Mouse (Mus musculus) limb, embryonic 15.5 days (tissue): ENCODE results near the gene Gpkow. TPM values are rescaled to one million over a fixed set of nuclear protein-coding genes. Genes with fewer than 3 reads are reported as not detected.
"Not testable (repeated sequence)": the region's sequence is repeated elsewhere in the genome, so short reads cannot be mapped to it uniquely, and the experiment has no call there.

Experiments
- ATAC-seq: fragments of 200-750 bp; cut with Nextera tagmentation; 2 replicates; pipeline ENCODE4 v1.8.0; 2017; ENCODE audit warnings: low read depth, moderate TSS enrichment; ENCODE audit not compliant: insufficient number of reproducible peaks, low FRiP score, low TSS enrichment
- H3K27ac ChIP-seq: fragments of 300-500 bp; sonication (generic); 2 replicates; pipeline ENCODE4 v1.5.1; 2015; ENCODE audit warnings: moderate library complexity, mild to moderate bottlenecking, inconsistent platforms
- H3K27me3 ChIP-seq: fragments of 300-500 bp; sonication (generic); 2 replicates; pipeline ENCODE4 v1.6.1; 2015; ENCODE audit warnings: inconsistent platforms
- H3K36me3 ChIP-seq: fragments of 300-500 bp; sonication (generic); 2 replicates; pipeline ENCODE4 v1.6.1; 2015; ENCODE audit warnings: inconsistent platforms
- H3K4me1 ChIP-seq: fragments of 300-500 bp; sonication (generic); 2 replicates; pipeline ENCODE4 v1.6.1; 2015; ENCODE audit warnings: inconsistent platforms
- H3K4me2 ChIP-seq: fragments of 300-500 bp; sonication (generic); 2 replicates; pipeline ENCODE4 v1.6.1; 2015; ENCODE audit warnings: mild to moderate bottlenecking, inconsistent platforms
- H3K4me3 ChIP-seq: fragments of 300-500 bp; sonication (generic); 2 replicates; pipeline ENCODE4 v1.5.1; 2015; ENCODE audit warnings: mild to moderate bottlenecking, inconsistent platforms
- H3K9ac ChIP-seq: fragments of 300-500 bp; sonication (generic); 2 replicates; pipeline ENCODE4 v1.6.1; 2015; ENCODE audit warnings: inconsistent platforms
- H3K9me3 ChIP-seq: fragments of 300-500 bp; sonication (generic); 2 replicates; pipeline ENCODE4 v1.6.1; 2016; ENCODE audit warnings: inconsistent platforms
- WGBS: fragments of 180-500 bp; shearing (Covaris S2); methylation state at CpG from one replicate; pipeline ENCODE4 v1.1.7; 2015; 5-methylcytosine and 5-hydroxymethylcytosine counted together
- polyA plus RNA-seq: library from polyadenylated mRNA; unstranded; fragments of >200 nt; fragmentation: Nextera tagmentation; extraction: Ambion mirVana; gene quantifications from 2 replicates; pipeline ENCODE4 v1.2.1, GENCODE M21; 2015

Gpkow gene
- polyA plus RNA-seq, 1 experiment from 2014 or later, result 36.6 TPM

DNA sequence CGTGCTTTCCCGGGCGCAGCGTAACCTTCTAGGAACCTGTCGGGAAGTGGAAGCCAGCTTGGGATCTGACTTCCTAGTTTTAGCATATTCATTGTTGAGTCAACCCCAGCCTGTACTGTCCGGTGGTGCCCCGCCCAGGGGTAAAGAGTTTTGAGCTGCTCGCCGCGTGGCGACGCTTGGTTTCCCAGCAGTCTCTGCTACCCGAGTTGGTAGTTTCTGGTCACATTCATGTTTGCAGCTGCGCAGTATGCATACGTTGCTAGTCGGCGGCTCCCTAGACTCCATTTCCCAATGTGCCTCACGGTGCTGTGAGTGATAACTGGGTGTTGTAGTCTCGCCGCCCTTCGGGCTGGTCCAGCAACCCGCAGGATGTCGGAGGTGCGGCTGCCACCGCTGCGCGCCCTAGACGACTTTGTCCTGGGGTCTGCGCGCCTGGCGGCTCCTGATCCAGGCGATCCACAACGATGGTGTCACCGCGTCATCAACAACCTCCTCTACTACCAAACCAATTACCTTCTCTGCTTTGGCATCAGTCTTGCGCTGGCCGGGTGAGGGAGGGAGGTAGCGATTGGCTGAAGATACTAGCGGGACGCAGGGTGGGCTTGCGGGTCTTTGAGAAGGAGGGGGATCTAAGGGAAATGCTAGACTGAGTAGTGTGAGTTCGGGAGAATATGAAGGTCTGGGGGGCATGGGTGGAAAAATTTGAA lies 31.4 kb downstream of the Gpkow start, which contains the start of gene Praf2:
Praf2 (plus strand) TSS at position 225 of the 707 bp plus-strand sequence.
- peak within 1 kb of the TSS; percentile 42; the same call in 1 of the 2 replicates for H3K9ac ChIP-seq
- no peaks in the 10 kb centered on the region for H3K9me3 ChIP-seq
- H3K36me3 ChIP-seq, result peaks cover 19% of the 10 kb centered on the region; the same call in 1 of the 2 replicates
- H3K27me3 ChIP-seq, result no peaks in the 10 kb centered on the region
- WGBS, result 25% methylated on average over 42 of the region's 42 CpGs
- H3K4me3 ChIP-seq, result peak within 1 kb of the TSS; percentile 53
- ATAC-seq, result peak; percentile 92
- peak within 1 kb of the TSS; percentile 47 for H3K4me2 ChIP-seq
- H3K27ac ChIP-seq, result peak within 1 kb of the TSS; percentile 79
- H3K4me1 ChIP-seq, result peaks cover 4% of the 10 kb centered on the region; the same call in 1 of the 2 replicates

DNA sequence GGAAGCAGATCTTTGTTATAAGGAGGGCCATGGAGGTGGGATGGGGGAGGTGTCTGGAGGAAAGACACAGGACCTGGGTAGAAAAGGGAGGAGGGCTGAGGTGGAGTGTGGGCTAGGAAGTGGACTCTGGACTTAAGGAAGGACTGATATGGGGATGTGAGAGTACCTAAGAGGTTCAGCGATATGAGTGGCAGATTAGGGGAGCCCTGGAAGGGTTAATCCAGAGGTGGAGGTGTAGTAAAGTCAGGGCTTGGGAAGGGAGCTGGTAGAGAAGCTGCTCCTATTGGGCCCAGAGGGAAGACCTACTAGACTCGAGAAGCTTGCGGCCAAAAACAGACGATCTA lies 32.0 kb downstream of the Gpkow start:
- 0 out of 2 replicates have a peak, but pooled peaks have one; percentile 6 for ATAC-seq
- Histone ChIP-seq H3K9ac (0 out of 2 replicates have a peak overlapping the region, but pooled peaks have one; percentile 42), H3K4me1 (peaks cover 4% of the 10 kb centered on the region; the same call in 1 of the 2 replicates), H3K4me2 (peak overlapping the region; percentile 47), H3K27ac (no peak overlapping the region), H3K4me3 (peak overlapping the region; percentile 53), H3K36me3 (peaks cover 19% of the 10 kb centered on the region; the same call in 1 of the 2 replicates), H3K9me3 (no peaks in the 10 kb centered on the region), H3K27me3 (no peaks in the 10 kb centered on the region)
- WGBS, result 31% methylated on average over 4 of the region's 4 CpGs

DNA sequence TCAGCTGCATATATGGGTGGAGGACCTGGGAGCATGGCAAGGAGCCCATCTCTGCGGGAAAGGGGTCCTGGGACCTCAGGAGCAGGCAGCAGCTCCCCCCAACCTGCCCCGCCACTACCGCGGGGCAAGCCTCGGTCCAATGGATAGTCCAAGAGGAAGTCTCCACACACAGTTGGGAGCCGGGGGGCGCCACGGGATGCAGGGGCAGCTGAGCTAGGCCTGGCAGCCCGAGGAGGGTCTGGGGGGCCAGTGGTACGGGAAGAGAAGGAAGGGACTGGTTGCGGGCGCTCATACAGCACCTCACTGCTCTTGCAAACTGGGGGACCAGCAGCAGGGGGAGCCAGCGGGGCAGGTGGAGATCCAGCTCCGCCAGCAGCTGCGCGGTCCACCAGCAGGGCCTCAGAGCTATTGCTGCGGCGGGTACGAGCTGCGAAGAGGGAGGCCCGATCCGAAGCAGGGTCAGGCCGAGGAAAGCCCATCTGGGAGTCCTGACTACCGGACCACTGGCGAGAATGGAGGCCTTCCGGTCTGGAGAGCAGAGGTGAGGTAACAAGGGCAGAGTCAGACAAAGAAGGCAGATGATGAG lies 36.7 kb downstream of the Gpkow start:
- Histone ChIP-seq H3K27ac (no peak overlapping the region), H3K27me3 (no peaks in the 10 kb centered on the region), H3K4me1 (peaks cover 4% of the 10 kb centered on the region; the same call in 1 of the 2 replicates), H3K36me3 (peaks cover 12% of the 10 kb centered on the region; the same call in 1 of the 2 replicates), H3K9me3 (no peaks in the 10 kb centered on the region), H3K9ac (no peak overlapping the region), H3K4me2 (no peak overlapping the region), H3K4me3 (no peak overlapping the region)
- no peak for ATAC-seq
- WGBS, result 35% methylated on average over 26 of the region's 26 CpGs

DNA sequence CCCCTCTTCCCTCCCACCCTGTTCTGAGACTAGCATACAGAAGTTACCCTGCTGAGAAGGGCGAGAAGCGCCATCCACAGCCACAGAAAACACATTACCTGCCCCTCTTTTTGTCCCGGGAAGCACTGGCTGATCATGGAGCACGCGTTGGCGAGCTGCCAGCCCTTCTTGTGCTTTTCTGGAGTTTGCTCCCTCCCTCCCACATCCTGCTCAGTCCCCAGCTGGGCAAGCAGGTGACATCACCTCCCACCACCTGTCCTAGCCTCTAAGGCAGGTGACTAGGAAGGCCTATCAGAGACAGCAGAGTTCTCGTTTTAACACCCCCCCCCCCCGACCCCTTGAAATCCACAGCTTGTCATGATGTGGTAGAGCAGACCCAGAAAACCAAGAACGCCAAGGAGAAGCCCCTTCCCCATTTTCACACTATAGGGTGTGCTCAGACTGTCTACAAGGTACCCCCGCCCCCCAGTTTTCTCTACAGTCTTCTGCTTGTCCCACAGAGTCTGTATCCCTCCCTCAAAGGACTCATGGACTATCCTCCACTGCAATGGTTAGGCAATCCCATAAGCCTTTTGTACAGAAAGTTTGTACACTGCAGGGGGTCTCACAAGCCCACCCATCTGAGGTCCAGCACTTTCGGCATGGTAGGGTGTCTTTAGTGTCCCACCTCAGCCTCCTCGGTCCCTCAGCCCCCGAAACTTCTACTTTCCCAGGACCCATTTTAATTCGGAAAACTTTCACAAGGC lies 42.6 kb downstream of the Gpkow start:
- Histone ChIP-seq H3K4me1 (no peaks in the 10 kb centered on the region), H3K4me3 (no peak overlapping the region), H3K9ac (no peak overlapping the region), H3K27me3 (no peaks in the 10 kb centered on the region), H3K4me2 (no peak overlapping the region), H3K9me3 (no peaks in the 10 kb centered on the region), H3K27ac (no peak overlapping the region), H3K36me3 (peaks cover 11% of the 10 kb centered on the region; the same call in 1 of the 2 replicates)
- 60% methylated on average over 14 of the region's 14 CpGs for WGBS
- ATAC-seq, result no peak

DNA sequence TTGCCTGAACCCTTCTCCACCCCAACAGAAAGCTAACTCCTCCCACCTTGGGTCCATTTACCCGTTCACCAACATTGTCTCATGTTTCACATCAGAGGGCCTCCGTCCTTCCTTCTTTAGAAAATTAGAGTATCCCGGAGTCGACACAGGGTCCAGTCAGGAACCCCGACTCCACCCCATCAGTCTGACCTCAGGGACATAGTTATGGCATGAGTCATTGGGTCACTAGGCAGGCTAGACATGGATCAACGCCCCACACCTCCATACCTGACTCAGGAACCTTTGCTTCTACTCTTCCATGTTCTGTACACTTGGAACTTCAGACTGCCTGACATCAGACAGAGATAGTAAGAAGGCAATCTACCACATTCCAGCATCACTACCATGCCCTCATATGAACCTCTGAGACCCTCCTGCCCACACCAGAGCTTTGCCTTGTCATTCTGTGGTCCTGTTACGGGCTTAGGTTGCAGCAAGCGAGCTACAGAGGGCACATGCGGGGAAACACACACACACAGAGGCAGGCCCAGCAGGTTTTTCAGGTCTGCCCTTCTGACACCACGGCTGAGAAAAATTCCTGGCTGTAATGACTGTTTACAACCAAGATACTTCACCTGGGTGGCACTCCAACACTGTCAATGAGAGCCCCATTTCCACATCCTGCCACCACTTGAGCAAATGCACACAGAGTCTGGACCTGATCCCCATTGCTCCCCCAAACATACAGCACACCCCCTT lies 43.3 kb downstream of the Gpkow start:
- Histone ChIP-seq H3K4me2 (no peak overlapping the region), H3K4me1 (no peaks in the 10 kb centered on the region), H3K4me3 (no peak overlapping the region), H3K9me3 (no peaks in the 10 kb centered on the region), H3K36me3 (peaks cover 9% of the 10 kb centered on the region; the same call in 1 of the 2 replicates), H3K27ac (no peak overlapping the region), H3K27me3 (no peaks in the 10 kb centered on the region), H3K9ac (no peak overlapping the region)
- ATAC-seq, result no peak
- WGBS, result 51% methylated on average over 10 of the region's 10 CpGs

DNA sequence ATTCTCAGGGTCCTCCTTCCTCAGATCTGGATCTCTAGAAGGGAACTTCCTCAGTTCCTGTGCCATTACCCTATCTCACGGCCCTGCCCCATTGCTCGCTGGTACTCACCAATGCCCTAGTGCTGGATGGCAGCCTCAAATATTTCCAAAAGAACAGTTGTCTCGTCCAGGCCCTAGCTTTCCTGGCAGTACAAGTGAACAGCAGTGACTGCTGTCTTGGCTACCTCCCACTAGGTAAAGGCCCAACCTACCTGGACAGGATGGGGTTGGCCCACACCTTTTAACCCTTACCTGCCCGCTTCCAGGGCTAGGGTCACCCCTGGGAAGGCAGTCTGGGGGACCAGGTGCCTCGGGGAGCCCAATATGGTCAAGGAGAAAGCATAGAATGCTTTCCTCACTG lies 44.2 kb downstream of the Gpkow start:
- 62% methylated on average over 5 of the region's 5 CpGs for WGBS
- H3K27ac ChIP-seq, result no peak overlapping the region
- ATAC-seq, result no peak
- no peak overlapping the region for H3K4me3 ChIP-seq
- H3K27me3 ChIP-seq, result no peaks in the 10 kb centered on the region
- H3K4me2 ChIP-seq, result no peak overlapping the region
- peaks cover 8% of the 10 kb centered on the region; the same call in 1 of the 2 replicates for H3K36me3 ChIP-seq
- no peaks in the 10 kb centered on the region for H3K4me1 ChIP-seq
- no peak overlapping the region for H3K9ac ChIP-seq
- no peaks in the 10 kb centered on the region for H3K9me3 ChIP-seq

DNA sequence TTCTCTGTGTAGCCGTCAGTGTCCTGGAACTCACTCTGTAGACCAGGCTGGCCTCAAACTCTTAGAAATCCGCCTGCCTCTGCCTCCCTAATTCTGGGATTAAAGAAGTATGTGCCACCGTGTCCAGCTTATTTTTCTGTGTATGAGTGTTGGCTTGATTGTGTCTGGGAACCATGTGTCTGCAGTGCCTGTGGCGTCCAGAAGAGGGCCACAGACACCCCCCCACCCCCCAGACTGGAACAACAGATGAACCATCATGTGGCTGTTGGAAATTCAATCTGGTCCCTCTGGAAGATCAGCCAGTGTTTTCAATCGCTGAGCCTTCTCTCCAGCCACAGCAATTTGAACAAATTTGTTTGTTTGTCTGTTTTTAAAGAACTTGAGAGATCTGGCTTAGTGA lies 46.5 kb downstream of the Gpkow start:
- no peak overlapping the region for H3K9ac ChIP-seq
- H3K4me3 ChIP-seq, result no peak overlapping the region
- no peak for ATAC-seq
- H3K36me3 ChIP-seq, result no peaks in the 10 kb centered on the region
- H3K9me3 ChIP-seq, result no peaks in the 10 kb centered on the region
- H3K27ac ChIP-seq, result no peak overlapping the region
- no peak overlapping the region for H3K4me2 ChIP-seq
- 57% methylated on average over 5 of the region's 5 CpGs for WGBS
- H3K4me1 ChIP-seq, result no peaks in the 10 kb centered on the region
- no peaks in the 10 kb centered on the region for H3K27me3 ChIP-seq

DNA sequence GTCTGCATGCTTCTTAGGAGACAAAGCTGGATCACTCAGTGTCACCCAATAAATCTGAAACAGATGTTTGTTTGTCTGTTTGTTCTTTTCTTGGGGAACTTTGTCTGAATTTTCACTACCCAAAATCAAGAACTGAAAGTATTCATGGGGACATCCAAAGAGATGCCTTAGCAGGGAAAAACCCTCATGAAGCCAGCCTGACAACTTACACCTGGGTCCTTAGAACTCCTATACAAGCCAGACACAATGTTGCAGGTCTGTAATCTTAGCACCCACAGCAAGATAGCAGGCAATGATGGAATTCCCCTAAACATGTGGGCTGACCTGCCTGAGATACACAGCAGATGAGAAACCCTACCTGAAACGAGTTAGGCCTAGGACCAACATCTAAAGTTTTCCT lies 48.0 kb downstream of the Gpkow start:
- 0 out of 2 replicates have a peak, but pooled peaks cover 3% of the 10 kb centered on the region for H3K4me1 ChIP-seq
- no peak overlapping the region for H3K4me3 ChIP-seq
- 28% methylated on average over 1 of the region's 1 CpGs for WGBS
- H3K9ac ChIP-seq, result no peak overlapping the region
- H3K4me2 ChIP-seq, result no peak overlapping the region
- no peak for ATAC-seq
- H3K27me3 ChIP-seq, result no peaks in the 10 kb centered on the region
- H3K9me3 ChIP-seq, result no peaks in the 10 kb centered on the region
- H3K27ac ChIP-seq, result no peak overlapping the region
- H3K36me3 ChIP-seq, result no peaks in the 10 kb centered on the region

DNA sequence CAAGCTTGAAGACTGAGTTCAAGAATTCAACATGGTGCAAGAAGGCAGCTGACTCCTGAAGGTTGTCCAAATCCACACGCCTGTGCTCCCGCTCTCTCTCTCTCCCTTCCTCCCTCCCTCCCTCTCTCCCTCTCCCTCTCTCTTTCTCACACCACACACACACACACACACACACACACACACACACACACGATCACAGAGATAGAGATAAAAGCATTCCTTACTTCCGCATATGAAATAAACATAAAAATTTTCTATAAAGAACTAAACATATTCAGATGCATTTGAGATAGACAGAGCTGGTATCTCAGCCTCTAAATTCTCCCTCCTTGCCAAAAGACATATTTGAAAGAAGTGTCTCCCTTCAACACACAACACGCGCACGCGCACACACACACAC lies 48.5 kb downstream of the Gpkow start:
- Histone ChIP-seq H3K4me2 (no peak overlapping the region), H3K36me3 (no peaks in the 10 kb centered on the region), H3K27ac (no peak overlapping the region), H3K27me3 (no peaks in the 10 kb centered on the region), H3K4me1 (0 out of 2 replicates have a peak, but pooled peaks cover 5% of the 10 kb centered on the region), H3K9ac (no peak overlapping the region), H3K9me3 (no peaks in the 10 kb centered on the region), H3K4me3 (no peak overlapping the region)
- ATAC-seq, result no peak
- 82% methylated on average over 8 of the region's 8 CpGs for WGBS

DNA sequence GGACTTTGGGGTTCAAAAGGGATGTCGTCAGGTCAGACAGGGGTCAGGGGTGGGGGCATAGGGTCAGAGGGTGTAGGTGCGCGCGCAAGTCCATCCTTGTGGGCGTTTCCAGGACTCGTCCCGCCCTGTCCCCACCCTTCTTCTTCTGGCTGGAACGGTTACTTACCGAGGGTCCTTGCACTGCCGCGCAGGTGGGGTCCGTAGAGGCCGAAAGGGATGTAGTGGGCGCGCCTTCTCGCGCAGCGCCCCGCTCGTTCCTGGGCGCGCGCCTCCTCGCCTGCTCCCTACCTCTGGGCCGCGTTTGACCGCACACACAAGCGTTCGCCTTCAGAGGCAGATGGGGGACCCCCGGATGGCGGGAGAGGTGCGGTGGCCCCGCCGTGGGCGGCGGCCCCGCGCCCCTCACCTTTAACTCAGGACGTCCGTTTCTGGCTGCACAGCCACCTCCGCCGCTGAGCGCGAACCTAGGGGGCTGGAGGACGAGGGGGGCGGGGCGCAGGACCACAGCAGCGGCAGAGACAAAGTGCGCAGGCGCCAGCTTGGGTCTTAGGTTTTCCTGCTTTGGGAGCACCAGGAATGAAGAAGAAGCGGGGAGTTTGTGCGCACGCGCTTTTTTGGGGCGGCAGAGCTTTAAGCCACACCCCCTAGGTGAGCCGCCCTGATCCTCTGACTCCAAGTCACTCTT lies 53.6 kb downstream of the Gpkow start, which contains the start of gene Ccdc120:
Ccdc120 (minus strand) TSS at position 474 of the 685 bp plus-strand sequence.
- WGBS, result 12% methylated on average over 55 of the region's 56 CpGs
- ATAC-seq, result 0 out of 2 replicates have a peak, but pooled peaks have one; percentile 55
- Histone ChIP-seq H3K9me3 (no peaks in the 10 kb centered on the region), H3K4me3 (peak within 1 kb of the TSS; percentile 62), H3K4me2 (peak within 1 kb of the TSS; percentile 48), H3K27me3 (no peaks in the 10 kb centered on the region), H3K27ac (no peak within 1 kb of the TSS), H3K9ac (peak within 1 kb of the TSS; percentile 56), H3K4me1 (0 out of 2 replicates have a peak, but pooled peaks cover 5% of the 10 kb centered on the region), H3K36me3 (no peaks in the 10 kb centered on the region)

DNA sequence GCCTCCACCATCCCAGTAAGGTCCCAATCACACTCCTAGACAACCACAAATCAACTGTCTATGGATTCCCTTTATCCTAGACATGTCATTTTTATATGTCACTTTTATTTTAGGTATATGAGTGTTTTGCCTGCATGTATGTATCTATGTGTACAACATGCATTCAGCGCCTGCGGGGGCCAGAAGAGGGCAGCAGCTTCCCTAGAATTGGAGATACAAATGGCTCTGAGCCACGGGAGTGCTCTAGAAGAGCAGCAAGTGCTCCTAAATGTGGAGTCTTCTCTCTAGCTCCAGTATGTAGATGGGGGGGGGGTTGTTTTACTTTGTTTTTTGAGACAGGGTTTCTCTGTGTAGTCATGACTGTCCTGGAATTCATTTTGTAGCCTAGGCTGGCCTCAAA lies 56.7 kb downstream of the Gpkow start:
- not testable (repeated sequence) for H3K4me2 ChIP-seq, H3K4me3 ChIP-seq, H3K9me3 ChIP-seq, H3K9ac ChIP-seq, H3K36me3 ChIP-seq, ATAC-seq, H3K27me3 ChIP-seq, H3K27ac ChIP-seq, H3K4me1 ChIP-seq
- 12% methylated on average over 3 of the region's 3 CpGs for WGBS
